Mouse (Mus musculus) forebrain, embryonic 10.5 days (tissue): ENCODE measurements around the gene Plau. TPM values are rescaled to one million over a fixed set of nuclear protein-coding genes. Genes with fewer than 3 reads are reported as not detected.
A peak's percentile ranks its signal among the peaks of the same experiment; 100 is the strongest.

Experiments
- DNase-seq: peaks from one replicate; pipeline ENCODE4 v3.0.0-alpha.2; 2017; ENCODE audit warnings: low spot score; ENCODE audit errors: extremely low spot score
- H3K27ac ChIP-seq: fragments of 300-500 bp; sonication (generic); 2 replicates; pipeline ENCODE4 v1.5.1; 2016; ENCODE audit warnings: mild to moderate bottlenecking
- H3K27me3 ChIP-seq: fragments of 300-500 bp; sonication (generic); 2 replicates; pipeline ENCODE4 v1.6.1; 2016; ENCODE audit warnings: mild to moderate bottlenecking; ENCODE audit not compliant: poor library complexity, severe bottlenecking
- H3K36me3 ChIP-seq: fragments of 300-500 bp; sonication (generic); replicated peaks from 2 replicates; pipeline ENCODE4 v1.6.1; 2016; ENCODE audit warnings: mild to moderate bottlenecking, moderate library complexity
- H3K4me1 ChIP-seq: fragments of 300-500 bp; sonication (generic); 2 replicates; pipeline ENCODE4 v1.6.1; 2016
- H3K4me3 ChIP-seq: fragments of 300-500 bp; sonication (generic); 2 replicates; pipeline ENCODE4 v1.5.1; 2016; ENCODE audit warnings: mild to moderate bottlenecking, moderate library complexity
- H3K9me3 ChIP-seq: fragments of 300-500 bp; sonication (generic); 2 replicates; pipeline ENCODE4 v1.6.1; 2016; ENCODE audit warnings: mild to moderate bottlenecking, moderate library complexity
- WGBS: fragments of 180-500 bp; shearing (Covaris S2); methylation state at CpG from one replicate; pipeline ENCODE4 v1.1.7; 2016; 5-methylcytosine and 5-hydroxymethylcytosine counted together
- polyA plus RNA-seq: library from polyadenylated mRNA; unstranded; fragments of >200 nt; fragmentation: Nextera tagmentation; extraction: Ambion mirVana; gene quantifications from 2 replicates; pipeline ENCODE4 v1.2.1, GENCODE M21; 2016

The Plau gene
- polyA plus RNA-seq, 1 experiment from 2014 or later: 0.40 TPM

DNA sequence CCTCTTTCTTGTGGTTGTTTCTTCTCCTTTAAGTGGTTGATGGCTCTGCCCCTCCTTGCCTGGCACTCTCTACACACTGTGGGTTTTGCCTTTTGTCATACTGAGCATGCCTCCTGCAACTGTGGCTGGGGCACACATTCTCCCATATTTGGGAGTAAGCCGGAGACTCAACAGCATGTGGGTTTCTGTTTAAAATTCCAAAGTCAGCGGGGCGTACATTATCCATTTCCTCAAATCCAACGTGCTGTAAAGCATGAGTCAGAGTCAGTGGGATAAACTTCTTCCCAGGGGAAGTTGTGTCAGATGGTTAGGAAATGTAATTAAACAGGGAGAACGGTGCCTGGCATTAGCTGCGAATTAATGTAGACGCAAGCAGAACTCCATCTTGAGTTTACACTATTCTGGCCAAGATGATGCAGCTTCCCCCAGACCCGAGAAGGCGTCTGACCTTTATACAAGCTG is 55.5 kb downstream of the Plau start:
- Histone ChIP-seq H3K4me1 (peaks cover 11% of the 10 kb centered on the region), H3K36me3 (no peaks in the 10 kb centered on the region), H3K4me3 (no peak overlapping the region), H3K27me3 (no peaks in the 10 kb centered on the region), H3K9me3 (no peaks in the 10 kb centered on the region), H3K27ac (peak overlapping the region; percentile 51; the same call in 1 of the 2 replicates)
- DNase-seq: peak; percentile 19
- WGBS: 58% methylated on average over 9 of the region's 9 CpGs

Other genes starting within 250 kb of the Plau start
- gene Usp54, start 195.6 kb upstream of the Plau start, polyA plus RNA-seq: 15.4 and 16.5 TPM in 2 replicates
- gene Myoz1, start 180.1 kb upstream of the Plau start, polyA plus RNA-seq: 0.12 and 0.15 TPM in 2 replicates
- 0.22 and 0.25 TPM in 2 replicates for gene Synpo2l, start 168.3 kb upstream of the Plau start, polyA plus RNA-seq
- gene Sec24c, start 162.4 kb upstream of the Plau start, polyA plus RNA-seq: 101 and 105 TPM in 2 replicates
- gene Fut11, start 141.7 kb upstream of the Plau start, polyA plus RNA-seq: 15.7 and 16.0 TPM in 2 replicates
- gene Chchd1, start 133.7 kb upstream of the Plau start, polyA plus RNA-seq: 252 and 261 TPM in 2 replicates
- gene Zswim8, start 129.1 kb upstream of the Plau start, polyA plus RNA-seq: 28.9 and 29.0 TPM in 2 replicates
- 23.5 and 24.3 TPM in 2 replicates for gene Ndst2, start 102.1 kb upstream of the Plau start, polyA plus RNA-seq
- gene Camk2g, start 42.6 kb upstream of the Plau start, polyA plus RNA-seq: 33.0 and 37.8 TPM in 2 replicates
- gene Vcl, start 92.7 kb downstream of the Plau start, polyA plus RNA-seq: 28.4 and 30.7 TPM in 2 replicates
- gene Ap3m1, start 215.8 kb downstream of the Plau start, polyA plus RNA-seq: 99.9 and 101 TPM in 2 replicates
- gene Adk, start 215.9 kb downstream of the Plau start, polyA plus RNA-seq: 171 and 172 TPM in 2 replicates